Mouse (Mus musculus): ENCODE results near the gene Rnh1. TPM values are rescaled to one million over a fixed set of nuclear protein-coding genes. Genes with fewer than 3 reads are reported as not detected.

Gene Rnh1
- polyA plus RNA-seq, 1 experiment = 48.5 TPM

DNA sequence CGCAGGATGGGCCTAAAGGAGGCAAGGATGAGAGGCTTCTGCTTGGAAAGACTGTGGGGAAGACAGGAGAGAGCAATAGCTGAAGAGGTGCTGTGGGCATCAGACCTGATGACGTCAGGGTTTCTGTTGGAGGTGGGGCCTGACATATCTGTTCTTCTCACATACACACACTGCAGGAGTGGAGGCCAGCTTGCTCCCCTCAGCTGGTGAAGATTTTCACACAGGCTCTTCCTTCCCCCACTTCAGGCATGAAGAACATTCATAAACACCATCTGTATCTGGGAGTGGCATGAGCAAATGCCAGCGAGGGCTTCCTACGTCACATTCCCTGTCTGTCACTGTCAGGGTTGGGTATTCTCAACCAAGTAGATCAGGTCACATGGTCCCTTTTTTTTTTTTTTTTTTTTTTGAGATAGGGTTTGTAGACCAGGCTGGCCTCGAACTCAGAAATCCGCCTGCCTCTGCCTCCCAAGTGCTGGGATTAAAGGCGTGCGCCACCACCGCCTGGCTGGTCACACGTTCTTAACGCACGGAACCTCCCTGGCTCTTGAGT lies 26.5 kb downstream of the Rnh1 start:
- peaks cover 8% of the 10 kb centered on the region for H3K4me1 ChIP-seq (ENCODE audit: control insufficient read depth, insufficient read depth, low read length)
- no peaks in the 10 kb centered on the region for H3K27me3 ChIP-seq (ENCODE audit: control insufficient read depth, insufficient read depth, low read length, poor library complexity, severe bottlenecking)
- no peak overlapping the region for H3K4me3 ChIP-seq (ENCODE audit: low read depth, low read length)
- no peaks in the 10 kb centered on the region for H3K36me3 ChIP-seq (ENCODE audit: control insufficient read depth, insufficient read depth, low read length, poor library complexity, severe bottlenecking)
- no peak overlapping the region for H3K27ac ChIP-seq (ENCODE audit: insufficient read depth, low read length)
- TF ChIP-seq CTCF (IDR thresholded peaks at IDR 0.05; ENCODE audit: low read depth, low read length) (no peak), POLR2A (IDR thresholded peaks at IDR 0.05; ENCODE audit: insufficient read depth, low read length) (no peak), EP300 (IDR thresholded peaks at IDR 0.05; ENCODE audit: insufficient read depth, low read depth, low read length) (no peak)
- no peaks in the 10 kb centered on the region for H3K9me3 ChIP-seq (replicated peaks; ENCODE audit: control insufficient read depth, insufficient read depth, low read length, poor library complexity, severe bottlenecking)
- no peak overlapping the region for H3K9ac ChIP-seq (ENCODE audit: low read depth, poor library complexity, severe bottlenecking)

GRCm38 (mm10) chr7:141145403-141145802 lies 27.3 kb downstream of the Rnh1 start:
- Histone ChIP-seq H3K9me3 (replicated peaks; ENCODE audit: control insufficient read depth, insufficient read depth, low read length, poor library complexity, severe bottlenecking) (no peaks in the 10 kb centered on the region), H3K27me3 (ENCODE audit: control insufficient read depth, insufficient read depth, low read length, poor library complexity, severe bottlenecking) (no peaks in the 10 kb centered on the region), H3K4me1 (ENCODE audit: control insufficient read depth, insufficient read depth, low read length) (peaks cover 8% of the 10 kb centered on the region), H3K4me3 (ENCODE audit: low read depth, low read length) (no peak overlapping the region), H3K36me3 (ENCODE audit: control insufficient read depth, insufficient read depth, low read length, poor library complexity, severe bottlenecking) (no peaks in the 10 kb centered on the region), H3K27ac (ENCODE audit: insufficient read depth, low read length) (no peak overlapping the region), H3K9ac (ENCODE audit: low read depth, poor library complexity, severe bottlenecking) (no peak overlapping the region)
- TF ChIP-seq CTCF (IDR thresholded peaks at IDR 0.05; ENCODE audit: low read depth, low read length) = no peak
- TF ChIP-seq POLR2A (IDR thresholded peaks at IDR 0.05; ENCODE audit: insufficient read depth, low read length) = no peak
- TF ChIP-seq EP300 (IDR thresholded peaks at IDR 0.05; ENCODE audit: insufficient read depth, low read depth, low read length) = no peak

DNA sequence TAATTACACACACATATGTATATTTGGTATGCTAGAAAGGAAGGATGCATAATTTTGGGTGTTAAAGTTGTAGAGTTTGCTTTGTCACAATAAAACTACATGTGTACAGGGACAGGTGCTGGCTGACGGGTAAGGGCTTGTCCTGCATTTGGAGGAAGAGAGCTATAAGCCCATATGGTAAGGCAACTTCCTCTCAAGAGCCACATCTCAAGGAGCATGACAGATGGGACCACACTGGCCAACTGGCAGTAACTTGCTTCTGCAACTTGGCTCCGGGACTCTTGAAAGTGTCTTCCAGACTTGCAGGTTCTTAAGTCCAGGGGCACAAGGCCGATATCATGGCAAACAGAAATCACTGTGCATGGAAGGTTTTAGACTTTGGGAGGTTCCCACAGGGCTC lies 28.0 kb downstream of the Rnh1 start:
- Histone ChIP-seq H3K9me3 (replicated peaks; ENCODE audit: control insufficient read depth, insufficient read depth, low read length, poor library complexity, severe bottlenecking) (no peaks in the 10 kb centered on the region), H3K27me3 (ENCODE audit: control insufficient read depth, insufficient read depth, low read length, poor library complexity, severe bottlenecking) (no peaks in the 10 kb centered on the region), H3K36me3 (ENCODE audit: control insufficient read depth, insufficient read depth, low read length, poor library complexity, severe bottlenecking) (no peaks in the 10 kb centered on the region), H3K4me1 (ENCODE audit: control insufficient read depth, insufficient read depth, low read length) (peaks cover 8% of the 10 kb centered on the region), H3K4me3 (ENCODE audit: low read depth, low read length) (no peak overlapping the region), H3K27ac (ENCODE audit: insufficient read depth, low read length) (no peak overlapping the region), H3K9ac (ENCODE audit: low read depth, poor library complexity, severe bottlenecking) (no peak overlapping the region)
- TF ChIP-seq CTCF (IDR thresholded peaks at IDR 0.05; ENCODE audit: low read depth, low read length) (no peak), EP300 (IDR thresholded peaks at IDR 0.05; ENCODE audit: insufficient read depth, low read depth, low read length) (no peak), POLR2A (IDR thresholded peaks at IDR 0.05; ENCODE audit: insufficient read depth, low read length) (no peak)

- H3K9me3 ChIP-seq (replicated peaks; ENCODE audit: control insufficient read depth, insufficient read depth, low read length, poor library complexity, severe bottlenecking) = no peaks in the 10 kb centered on the region
- no peaks in the 10 kb centered on the region for H3K36me3 ChIP-seq (ENCODE audit: control insufficient read depth, insufficient read depth, low read length, poor library complexity, severe bottlenecking)
- no peaks in the 10 kb centered on the region for H3K27me3 ChIP-seq (ENCODE audit: control insufficient read depth, insufficient read depth, low read length, poor library complexity, severe bottlenecking)
- H3K9ac ChIP-seq (ENCODE audit: low read depth, poor library complexity, severe bottlenecking) = no peak overlapping the region
- H3K4me1 ChIP-seq (ENCODE audit: control insufficient read depth, insufficient read depth, low read length) = peaks cover 5% of the 10 kb centered on the region
- no peak for TF ChIP-seq EP300 (IDR thresholded peaks at IDR 0.05; ENCODE audit: insufficient read depth, low read depth, low read length)
- TF ChIP-seq POLR2A (IDR thresholded peaks at IDR 0.05; ENCODE audit: insufficient read depth, low read length) = no peak
- TF ChIP-seq CTCF (IDR thresholded peaks at IDR 0.05; ENCODE audit: low read depth, low read length) = no peak
- H3K4me3 ChIP-seq (ENCODE audit: low read depth, low read length) = no peak overlapping the region
- no peak overlapping the region for H3K27ac ChIP-seq (ENCODE audit: insufficient read depth, low read length)
Observed at GRCm38 (mm10) chr7:141143861-141144260, 28.8 kb downstream of the Rnh1 start.

DNA sequence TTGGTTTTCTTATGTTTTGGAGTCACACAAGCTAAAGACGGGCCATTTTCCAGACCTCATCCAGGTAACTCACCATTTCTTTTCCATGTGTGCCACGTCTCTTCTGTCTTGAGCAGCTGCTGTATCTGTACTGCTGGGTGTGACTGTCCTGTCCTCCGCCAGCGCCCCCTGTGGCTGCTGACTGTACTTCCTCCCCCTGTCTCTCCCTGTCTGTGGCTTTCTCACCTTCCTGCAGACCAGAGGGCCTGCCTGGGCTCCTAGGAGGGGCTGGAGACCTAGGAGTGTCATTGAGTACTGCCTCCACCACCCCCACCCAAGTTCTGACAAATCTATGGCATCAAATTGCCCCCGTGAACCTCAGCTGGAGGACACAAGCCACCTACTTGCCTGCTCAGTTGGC lies 29.5 kb downstream of the Rnh1 start:
- 0 out of 2 replicates have a peak, but pooled peaks have one; percentile 25 for TF ChIP-seq EP300 (IDR thresholded peaks at IDR 0.05; ENCODE audit: insufficient read depth, low read depth, low read length)
- TF ChIP-seq CTCF (IDR thresholded peaks at IDR 0.05; ENCODE audit: low read depth, low read length) = peak; percentile 86
- TF ChIP-seq POLR2A (IDR thresholded peaks at IDR 0.05; ENCODE audit: insufficient read depth, low read length) = no peak
- Histone ChIP-seq H3K4me3 (ENCODE audit: low read depth, low read length) (no peak overlapping the region), H3K27me3 (ENCODE audit: control insufficient read depth, insufficient read depth, low read length, poor library complexity, severe bottlenecking) (no peaks in the 10 kb centered on the region), H3K9me3 (replicated peaks; ENCODE audit: control insufficient read depth, insufficient read depth, low read length, poor library complexity, severe bottlenecking) (no peaks in the 10 kb centered on the region), H3K36me3 (ENCODE audit: control insufficient read depth, insufficient read depth, low read length, poor library complexity, severe bottlenecking) (0 out of 2 replicates have a peak, but pooled peaks cover 4% of the 10 kb centered on the region), H3K4me1 (ENCODE audit: control insufficient read depth, insufficient read depth, low read length) (peaks cover 5% of the 10 kb centered on the region), H3K27ac (ENCODE audit: insufficient read depth, low read length) (no peak overlapping the region), H3K9ac (ENCODE audit: low read depth, poor library complexity, severe bottlenecking) (no peak overlapping the region)

DNA sequence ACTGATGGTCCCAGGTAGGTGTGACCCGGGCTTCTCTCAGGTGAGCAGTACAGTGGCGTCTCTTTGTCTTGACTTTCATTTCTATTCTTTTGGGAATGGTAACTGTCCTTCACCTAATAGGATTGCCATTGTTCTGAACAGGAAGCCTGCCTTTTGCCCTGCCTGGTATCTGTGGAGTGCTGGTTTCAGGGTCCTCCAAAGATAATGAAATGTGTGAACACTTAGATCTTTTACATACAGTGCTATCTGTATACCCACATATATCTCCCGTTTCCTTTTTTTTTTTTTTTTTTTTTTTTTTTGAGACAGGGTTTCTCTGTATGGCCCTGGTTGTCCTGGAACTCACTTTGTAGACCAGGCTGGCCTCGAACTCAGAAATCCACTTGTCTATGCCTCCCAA lies 31.3 kb downstream of the Rnh1 start:
- Histone ChIP-seq H3K9ac (ENCODE audit: low read depth, poor library complexity, severe bottlenecking) (no peak overlapping the region), H3K27ac (ENCODE audit: insufficient read depth, low read length) (no peak overlapping the region), H3K9me3 (replicated peaks; ENCODE audit: control insufficient read depth, insufficient read depth, low read length, poor library complexity, severe bottlenecking) (no peaks in the 10 kb centered on the region), H3K4me3 (ENCODE audit: low read depth, low read length) (no peak overlapping the region), H3K36me3 (ENCODE audit: control insufficient read depth, insufficient read depth, low read length, poor library complexity, severe bottlenecking) (peaks cover 15% of the 10 kb centered on the region), H3K4me1 (ENCODE audit: control insufficient read depth, insufficient read depth, low read length) (no peaks in the 10 kb centered on the region), H3K27me3 (ENCODE audit: control insufficient read depth, insufficient read depth, low read length, poor library complexity, severe bottlenecking) (no peaks in the 10 kb centered on the region)
- TF ChIP-seq POLR2A (IDR thresholded peaks at IDR 0.05; ENCODE audit: insufficient read depth, low read length) (no peak), CTCF (IDR thresholded peaks at IDR 0.05; ENCODE audit: low read depth, low read length) (no peak), EP300 (IDR thresholded peaks at IDR 0.05; ENCODE audit: insufficient read depth, low read depth, low read length) (no peak)
